Mouse (Mus musculus): Measurements from ENCODE around the gene Unc45b. TPM values are rescaled to one million over a fixed set of nuclear protein-coding genes. Genes with fewer than 3 reads are reported as not detected.
"Not testable (repeated sequence)": the region's sequence is repeated elsewhere in the genome, so short reads cannot be mapped to it uniquely, and the experiment has no call there.

The Unc45b gene
- polyA plus RNA-seq, 1 experiment from 2014 or later: 14.5 TPM

- peaks cover 3% of the 10 kb centered on the region; the same call in 1 of the 2 replicates for H3K4me1 ChIP-seq (replicated peaks; ENCODE audit: control insufficient read depth, insufficient read depth, low read length)
- ATAC-seq (ENCODE audit: low read depth): peak; percentile 71; the same call in 1 of the 2 replicates
- peak overlapping the region; percentile 53 for H3K4me2 ChIP-seq (ENCODE audit: low read depth, low read length)
- no peaks in the 10 kb centered on the region for H3K9me3 ChIP-seq (ENCODE audit: control insufficient read depth, low read length)
- no peak overlapping the region for H3K27ac ChIP-seq (ENCODE audit: low read length)
- H3K9ac ChIP-seq (ENCODE audit: low read length): peak overlapping the region; percentile 30
- H3K36me3 ChIP-seq (ENCODE audit: control insufficient read depth, insufficient read depth, low read length): no peaks in the 10 kb centered on the region
- H3K27me3 ChIP-seq (ENCODE audit: control insufficient read depth, insufficient read depth, low read depth, low read length): no peaks in the 10 kb centered on the region
- 7% methylated on average over 31 of the region's 31 CpGs for WGBS
- peak overlapping the region; percentile 20 for H3K4me3 ChIP-seq (ENCODE audit: low read length)
Observed at GRCm38 (mm10) chr11:82970712-82971589, 60.6 kb downstream of the Unc45b start.

- peak overlapping the region; percentile 53; the same call in 1 of the 2 replicates for H3K4me2 ChIP-seq (ENCODE audit: low read depth, low read length)
- ATAC-seq (ENCODE audit: low read depth): no peak
- no peak overlapping the region; the same call in 1 of the 2 replicates for H3K4me3 ChIP-seq (ENCODE audit: low read length)
- no peaks in the 10 kb centered on the region for H3K9me3 ChIP-seq (ENCODE audit: control insufficient read depth, low read length)
- H3K9ac ChIP-seq (ENCODE audit: low read length): no peak overlapping the region; the same call in 1 of the 2 replicates
- no peak overlapping the region for H3K27ac ChIP-seq (ENCODE audit: low read length)
- H3K36me3 ChIP-seq (ENCODE audit: control insufficient read depth, insufficient read depth, low read length): no peaks in the 10 kb centered on the region
- no peaks in the 10 kb centered on the region for H3K27me3 ChIP-seq (ENCODE audit: control insufficient read depth, insufficient read depth, low read depth, low read length)
- peaks cover 3% of the 10 kb centered on the region; the same call in 1 of the 2 replicates for H3K4me1 ChIP-seq (replicated peaks; ENCODE audit: control insufficient read depth, insufficient read depth, low read length)
- 53% methylated on average over 8 of the region's 11 CpGs for WGBS
Observed at GRCm38 (mm10) chr11:82971590-82971974, 61.2 kb downstream of the Unc45b start.

GRCm38 (mm10) chr11:82973916-82974315 lies 63.6 kb downstream of the Unc45b start:
- no peak overlapping the region for H3K9ac ChIP-seq (ENCODE audit: low read length)
- ATAC-seq (ENCODE audit: low read depth): no peak
- WGBS: 40% methylated on average over 5 of the region's 5 CpGs
- no peak overlapping the region for H3K27ac ChIP-seq (ENCODE audit: low read length)
- H3K27me3 ChIP-seq (ENCODE audit: control insufficient read depth, insufficient read depth, low read depth, low read length): no peaks in the 10 kb centered on the region
- H3K36me3 ChIP-seq (ENCODE audit: control insufficient read depth, insufficient read depth, low read length): no peaks in the 10 kb centered on the region
- no peaks in the 10 kb centered on the region for H3K9me3 ChIP-seq (ENCODE audit: control insufficient read depth, low read length)
- H3K4me2 ChIP-seq (ENCODE audit: low read depth, low read length): no peak overlapping the region
- peaks cover 3% of the 10 kb centered on the region; the same call in 1 of the 2 replicates for H3K4me1 ChIP-seq (replicated peaks; ENCODE audit: control insufficient read depth, insufficient read depth, low read length)
- H3K4me3 ChIP-seq (ENCODE audit: low read length): no peak overlapping the region

GRCm38 (mm10) chr11:82982409-82982808 lies 72.1 kb downstream of the Unc45b start:
- H3K9me3 ChIP-seq (ENCODE audit: control insufficient read depth, low read length); H3K4me3 ChIP-seq (ENCODE audit: low read length); H3K27ac ChIP-seq (ENCODE audit: low read length); H3K9ac ChIP-seq (ENCODE audit: low read length); H3K4me1 ChIP-seq (replicated peaks; ENCODE audit: control insufficient read depth, insufficient read depth, low read length); ATAC-seq (ENCODE audit: low read depth); H3K27me3 ChIP-seq (ENCODE audit: control insufficient read depth, insufficient read depth, low read depth, low read length); H3K4me2 ChIP-seq (ENCODE audit: low read depth, low read length): not testable (repeated sequence)
- H3K36me3 ChIP-seq (ENCODE audit: control insufficient read depth, insufficient read depth, low read length): peaks cover 22% of the 10 kb centered on the region
- 81% methylated on average over 2 of the region's 2 CpGs for WGBS

GRCm38 (mm10) chr11:82983193-82983592 lies 72.8 kb downstream of the Unc45b start:
- H3K9ac ChIP-seq (ENCODE audit: low read length): no peak overlapping the region
- H3K4me1 ChIP-seq (replicated peaks; ENCODE audit: control insufficient read depth, insufficient read depth, low read length): peaks cover 3% of the 10 kb centered on the region; the same call in 1 of the 2 replicates
- H3K27ac ChIP-seq (ENCODE audit: low read length): no peak overlapping the region
- peaks cover 22% of the 10 kb centered on the region for H3K36me3 ChIP-seq (ENCODE audit: control insufficient read depth, insufficient read depth, low read length)
- no peaks in the 10 kb centered on the region for H3K27me3 ChIP-seq (ENCODE audit: control insufficient read depth, insufficient read depth, low read depth, low read length)
- H3K4me2 ChIP-seq (ENCODE audit: low read depth, low read length): no peak overlapping the region
- 83% methylated on average over 17 of the region's 17 CpGs for WGBS
- ATAC-seq (ENCODE audit: low read depth): no peak
- no peaks in the 10 kb centered on the region for H3K9me3 ChIP-seq (ENCODE audit: control insufficient read depth, low read length)
- no peak overlapping the region for H3K4me3 ChIP-seq (ENCODE audit: low read length)

GRCm38 (mm10) chr11:82987621-82988020 lies 77.3 kb downstream of the Unc45b start:
- 81% methylated on average over 6 of the region's 6 CpGs for WGBS
- Histone ChIP-seq H3K27me3 (ENCODE audit: control insufficient read depth, insufficient read depth, low read depth, low read length) (no peaks in the 10 kb centered on the region), H3K4me2 (ENCODE audit: low read depth, low read length) (no peak overlapping the region), H3K36me3 (ENCODE audit: control insufficient read depth, insufficient read depth, low read length) (peaks cover 15% of the 10 kb centered on the region), H3K27ac (ENCODE audit: low read length) (no peak overlapping the region), H3K9me3 (ENCODE audit: control insufficient read depth, low read length) (no peaks in the 10 kb centered on the region), H3K4me3 (ENCODE audit: low read length) (no peak overlapping the region), H3K4me1 (replicated peaks; ENCODE audit: control insufficient read depth, insufficient read depth, low read length) (peaks cover 13% of the 10 kb centered on the region), H3K9ac (ENCODE audit: low read length) (no peak overlapping the region)
- no peak for ATAC-seq (ENCODE audit: low read depth)

- no peaks in the 10 kb centered on the region for H3K9me3 ChIP-seq (ENCODE audit: control insufficient read depth, low read length)
- H3K4me1 ChIP-seq (replicated peaks; ENCODE audit: control insufficient read depth, insufficient read depth, low read length): peaks cover 13% of the 10 kb centered on the region
- ATAC-seq (ENCODE audit: low read depth): peak; percentile 46; the same call in 1 of the 2 replicates
- H3K9ac ChIP-seq (ENCODE audit: low read length): peak overlapping the region; percentile 49
- no peaks in the 10 kb centered on the region for H3K27me3 ChIP-seq (ENCODE audit: control insufficient read depth, insufficient read depth, low read depth, low read length)
- WGBS: 17% methylated on average over 12 of the region's 12 CpGs
- peak overlapping the region; percentile 67 for H3K4me3 ChIP-seq (ENCODE audit: low read length)
- H3K27ac ChIP-seq (ENCODE audit: low read length): no peak overlapping the region
- H3K4me2 ChIP-seq (ENCODE audit: low read depth, low read length): peak overlapping the region; percentile 92
- H3K36me3 ChIP-seq (ENCODE audit: control insufficient read depth, insufficient read depth, low read length): peaks cover 11% of the 10 kb centered on the region
Observed at GRCm38 (mm10) chr11:82989357-82989756, 79.0 kb downstream of the Unc45b start.

GRCm38 (mm10) chr11:82990612-82991385 lies 80.4 kb downstream of the Unc45b start:
- H3K9ac ChIP-seq (ENCODE audit: low read length): peak overlapping the region; percentile 73
- H3K4me3 ChIP-seq (ENCODE audit: low read length): peak overlapping the region; percentile 67
- 7% methylated on average over 19 of the region's 19 CpGs for WGBS
- H3K27ac ChIP-seq (ENCODE audit: low read length): peak overlapping the region; percentile 82
- H3K4me1 ChIP-seq (replicated peaks; ENCODE audit: control insufficient read depth, insufficient read depth, low read length): peaks cover 13% of the 10 kb centered on the region
- not testable (repeated sequence) for H3K27me3 ChIP-seq (ENCODE audit: control insufficient read depth, insufficient read depth, low read depth, low read length); H3K9me3 ChIP-seq (ENCODE audit: control insufficient read depth, low read length); H3K36me3 ChIP-seq (ENCODE audit: control insufficient read depth, insufficient read depth, low read length)
- peak; percentile 91 for ATAC-seq (ENCODE audit: low read depth)
- H3K4me2 ChIP-seq (ENCODE audit: low read depth, low read length): peak overlapping the region; percentile 92
